ENCODE assay signal across 23 mouse cellular contexts in the genomic region with DNA sequence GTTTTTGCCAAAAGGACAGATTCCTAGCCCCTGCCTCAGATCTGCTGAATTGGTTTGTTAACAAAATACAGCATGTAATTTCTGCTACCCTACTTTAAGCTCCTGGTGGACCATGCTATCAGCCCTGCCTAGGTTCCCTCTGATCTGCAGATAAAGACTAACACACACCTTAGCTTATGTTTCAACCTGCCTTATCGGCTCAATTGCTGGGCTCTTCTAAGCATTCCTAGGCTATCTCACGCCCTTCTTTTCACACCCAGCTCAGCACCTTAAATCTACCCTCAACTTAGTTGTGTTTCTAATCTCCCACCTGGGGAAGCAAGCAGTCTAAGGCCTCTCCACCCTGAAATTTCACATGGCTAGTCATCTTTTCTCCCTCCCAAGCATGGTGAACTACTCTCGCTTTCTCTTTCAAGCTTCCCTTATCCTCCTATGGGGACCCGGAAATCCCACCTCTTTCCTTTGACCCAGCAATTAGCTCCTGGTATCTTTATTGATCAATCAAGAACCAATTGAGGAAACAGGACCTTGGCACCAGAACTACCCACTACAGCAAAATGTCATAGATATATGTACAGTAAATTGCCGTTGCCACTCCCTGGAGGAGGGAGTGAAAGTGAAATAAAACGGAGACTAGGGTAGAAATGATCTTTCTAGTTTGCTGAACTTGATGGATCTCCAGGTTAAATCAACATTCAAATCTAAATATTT.
"Had no signal": no experiment of that assay in that cellular context is flagged by ENCODE, and none has a peak within 500 bp of the region (broad histone marks: within the 10 kb centered on the region; RNA-seq: fewer than 3 reads in every experiment).

No protein-coding gene starts in this region.

- H3K27ac ChIP-seq: gastrocnemius, adult 2 months; heart, embryonic 10.5 days; hindbrain, embryonic 13.5 days; hindbrain, embryonic 15.5 days; hindbrain, postnatal 0 days; limb, embryonic 13.5 days; limb, embryonic 15.5 days; liver, embryonic 12.5 days; liver, embryonic 14.5 days had no signal

- H3K36me3 ChIP-seq: heart, embryonic 10.5 days; heart, embryonic 12.5 days; hindbrain, embryonic 13.5 days; hindbrain, embryonic 15.5 days; limb, embryonic 13.5 days; limb, embryonic 15.5 days; liver, embryonic 12.5 days had no signal

- ATAC-seq: hindbrain, postnatal 0 days; liver, embryonic 12.5 days had no signal

- H3K4me1 ChIP-seq: heart, embryonic 12.5 days; hindbrain, embryonic 13.5 days; hindbrain, embryonic 15.5 days; limb, embryonic 13.5 days; limb, embryonic 15.5 days; liver, embryonic 12.5 days had no signal

- H3K4me3 ChIP-seq: gastrocnemius, adult 2 months; heart, embryonic 10.5 days; heart, embryonic 12.5 days; hindbrain, embryonic 13.5 days; hindbrain, embryonic 15.5 days; limb, embryonic 13.5 days; limb, embryonic 15.5 days; liver, embryonic 12.5 days had no signal

- H3K9me3 ChIP-seq: heart, embryonic 10.5 days; heart, embryonic 12.5 days; hindbrain, embryonic 13.5 days; hindbrain, embryonic 15.5 days; limb, embryonic 13.5 days; limb, embryonic 15.5 days; liver, embryonic 12.5 days had no signal

- H3K27me3 ChIP-seq: heart, embryonic 12.5 days; hindbrain, embryonic 13.5 days; hindbrain, embryonic 15.5 days; limb, embryonic 13.5 days; limb, embryonic 15.5 days; liver, embryonic 12.5 days had no signal

- H3K4me2 ChIP-seq: heart, embryonic 12.5 days; hindbrain, embryonic 13.5 days; hindbrain, embryonic 15.5 days; limb, embryonic 13.5 days; limb, embryonic 15.5 days; liver, embryonic 12.5 days had no signal

- DNase-seq: gastrocnemius, adult 2 months; gastrocnemius, postnatal 10 days; gastrocnemius, postnatal 25 days; heart, adult 18-20 months; heart, postnatal 10 days; kidney, adult 11 months; kidney, adult 2 months; kidney, adult 9 months; kidney, postnatal 10 days; kidney, postnatal 25 days; kidney, postnatal 4 days; layer of hippocampus, adult 9-11 months; layer of hippocampus, postnatal 36 days; left cerebral cortex, postnatal 4 days had no signal

- H3K9ac ChIP-seq: heart, embryonic 12.5 days; hindbrain, embryonic 13.5 days; hindbrain, embryonic 15.5 days; limb, embryonic 13.5 days; limb, embryonic 15.5 days; liver, embryonic 12.5 days; liver, embryonic 14.5 days had no signal
